Mouse (Mus musculus) NIH3T3 (cell line): ENCODE data around the gene Ptprs.

Experiments
- DNase-seq: peaks from one replicate; pipeline ENCODE4 v3.0.0-alpha.2; 2012; ENCODE audit warnings: low read depth

Ptprs gene

DNA sequence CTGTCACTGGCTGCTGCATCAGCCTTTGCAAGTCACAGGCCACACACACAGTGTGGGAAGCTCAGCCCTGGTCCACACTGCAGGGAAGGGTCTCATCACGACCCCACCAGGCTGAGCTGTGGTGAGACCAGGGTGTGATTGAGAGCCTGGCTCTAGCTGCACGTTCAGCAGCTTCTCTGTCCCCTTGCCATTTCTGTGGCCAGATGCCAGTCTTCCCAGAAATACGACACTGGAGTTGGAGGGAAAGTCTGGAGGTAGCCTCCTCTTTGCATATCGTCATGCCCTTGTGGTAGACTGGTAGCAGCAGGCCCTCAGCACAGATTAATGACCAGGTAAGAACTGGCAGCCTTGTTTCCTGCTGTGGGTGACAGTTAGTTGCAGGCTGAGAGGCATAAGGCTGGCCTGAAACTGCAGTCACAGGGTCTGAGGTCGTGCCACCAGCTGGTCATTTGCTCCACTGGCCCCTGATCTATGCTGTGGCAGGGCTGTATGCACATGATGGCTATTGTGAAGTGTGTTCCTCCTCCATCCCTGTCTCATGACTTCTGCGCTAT lies 96.9 kb downstream of the Ptprs start:
- DNase-seq: no peak

DNA sequence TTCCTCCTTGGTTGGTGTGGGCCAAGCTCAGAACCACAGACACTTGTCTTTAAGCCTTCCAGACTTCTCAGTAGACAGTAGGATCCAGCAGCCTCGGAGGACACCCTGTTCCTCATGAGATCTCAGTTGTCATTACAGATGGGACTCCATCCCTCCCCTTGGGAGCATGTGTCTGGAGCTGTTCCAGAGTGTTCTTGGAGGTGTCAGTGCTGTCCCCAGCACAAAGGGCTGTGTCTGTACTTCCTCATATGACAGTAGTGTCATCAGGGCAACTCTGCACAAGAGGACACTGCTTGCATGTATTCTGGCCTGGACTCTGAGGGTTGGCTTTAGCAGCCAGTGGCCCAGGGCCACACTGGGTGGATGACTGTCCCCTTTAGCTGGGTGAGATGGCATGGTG lies 101.4 kb downstream of the Ptprs start:
- no peak for DNase-seq

DNA sequence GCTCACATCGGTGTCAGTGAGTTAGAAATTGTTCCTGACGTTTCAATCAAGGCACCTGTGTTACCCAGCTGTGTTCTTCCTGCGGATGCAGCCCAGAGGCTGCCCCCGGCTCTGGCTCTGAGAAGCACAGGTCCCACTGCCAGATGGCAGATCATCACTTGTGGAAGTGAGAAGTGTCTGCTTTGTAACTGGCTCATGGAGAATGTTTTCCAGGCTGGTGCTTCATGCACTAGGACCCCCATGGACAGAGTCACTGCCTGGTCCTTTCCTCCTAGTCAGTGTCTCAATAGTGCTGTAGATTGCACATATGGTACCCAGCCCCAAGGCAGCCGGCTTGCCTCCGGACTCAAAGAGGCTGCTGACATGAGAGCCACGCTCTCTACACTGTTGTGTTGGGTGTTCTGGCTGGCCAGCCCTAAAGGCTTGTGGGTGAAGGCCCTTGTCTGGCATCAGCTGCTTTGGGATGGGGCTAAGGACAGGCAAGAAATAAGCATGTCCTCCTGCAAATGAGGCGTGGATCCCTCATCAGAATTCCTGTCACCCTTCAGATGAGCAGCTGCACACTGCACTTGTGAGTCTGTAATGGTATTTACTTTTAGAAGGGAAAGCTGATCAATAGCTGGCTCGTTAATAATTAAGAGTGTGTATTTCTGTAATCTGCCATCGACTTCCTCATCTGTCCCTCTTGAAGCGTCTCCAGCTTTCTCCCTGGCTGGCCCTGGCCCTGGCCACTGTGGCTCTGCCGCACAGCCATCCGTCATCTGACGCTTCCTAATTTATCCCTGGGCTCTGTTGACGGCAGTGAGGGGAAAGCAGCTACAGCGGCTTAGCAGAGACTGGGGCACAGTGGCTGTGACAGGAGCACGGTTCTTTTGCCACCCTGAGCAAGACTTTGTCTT lies 102.9 kb downstream of the Ptprs start:
- DNase-seq: no peak

DNA sequence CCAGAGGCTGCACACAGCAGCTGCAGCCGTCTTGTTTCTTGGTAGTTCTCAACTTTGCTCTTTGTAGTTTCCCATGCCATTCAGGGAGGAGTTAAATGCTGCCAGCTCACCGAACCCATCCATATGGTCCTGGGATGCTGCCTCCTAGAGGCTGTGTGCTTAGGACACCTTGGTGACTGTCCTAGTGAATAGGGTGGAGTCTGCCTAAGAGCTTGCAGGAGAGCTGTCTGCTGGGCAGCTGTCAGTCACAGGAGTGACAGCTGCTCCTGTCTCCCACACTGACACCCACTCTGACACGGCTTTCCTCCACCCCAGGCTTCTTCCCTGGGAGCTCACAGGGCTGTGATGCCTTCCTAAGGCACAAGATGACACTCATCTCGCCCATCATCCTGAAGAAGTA lies 104.2 kb downstream of the Ptprs start:
- no peak for DNase-seq

DNA sequence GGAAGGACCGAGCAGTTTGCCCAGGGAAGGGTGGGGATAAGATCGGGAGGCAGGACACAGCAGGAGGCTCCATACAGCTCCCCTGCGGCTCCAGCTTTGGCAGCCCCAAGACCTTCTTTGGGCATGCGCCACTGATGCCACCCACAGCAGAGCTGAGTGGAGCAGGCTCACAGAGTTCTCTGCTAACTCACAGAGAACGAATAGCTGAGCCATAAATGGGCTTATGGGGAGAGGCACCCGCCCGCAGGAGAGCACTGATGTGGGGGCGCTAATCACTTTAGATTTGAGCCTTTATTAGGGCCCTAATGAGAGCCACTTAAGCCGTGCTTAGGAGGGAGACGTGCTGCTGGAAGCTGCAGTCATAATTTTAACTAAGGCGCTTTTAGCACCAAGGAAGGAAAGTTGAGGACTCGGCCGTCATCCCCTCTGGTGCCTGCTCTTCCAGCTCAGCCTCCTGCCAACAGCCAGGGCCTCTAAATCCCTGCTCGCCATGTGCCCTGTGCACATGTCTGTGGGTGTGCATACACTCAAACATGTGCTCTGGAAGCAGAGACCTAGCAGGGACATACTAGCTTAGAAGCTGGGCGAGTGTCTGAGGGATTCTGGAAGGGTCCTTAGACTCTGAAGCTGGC lies 105.1 kb downstream of the Ptprs start:
- DNase-seq: no peak

DNA sequence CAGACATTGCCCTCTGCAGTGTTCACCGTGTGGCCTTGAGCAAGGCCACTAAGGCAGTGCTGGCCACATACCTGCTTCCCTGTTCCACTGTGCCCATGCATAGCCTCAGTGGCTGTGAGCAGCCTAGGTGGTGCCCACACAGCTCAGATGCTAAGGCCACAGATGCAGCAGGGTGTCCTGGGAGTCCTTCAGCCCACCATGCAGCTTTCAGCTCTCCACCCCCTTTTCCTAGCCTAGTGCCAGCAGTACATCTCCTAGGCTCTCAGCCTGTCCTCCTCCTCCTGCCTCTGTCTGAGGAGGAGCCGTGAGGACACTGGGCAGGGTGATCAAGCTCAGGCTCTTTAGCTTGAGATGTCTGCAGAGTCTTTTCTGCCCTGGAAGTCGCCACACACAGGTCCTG lies 106.2 kb downstream of the Ptprs start:
- DNase-seq: no peak

DNA sequence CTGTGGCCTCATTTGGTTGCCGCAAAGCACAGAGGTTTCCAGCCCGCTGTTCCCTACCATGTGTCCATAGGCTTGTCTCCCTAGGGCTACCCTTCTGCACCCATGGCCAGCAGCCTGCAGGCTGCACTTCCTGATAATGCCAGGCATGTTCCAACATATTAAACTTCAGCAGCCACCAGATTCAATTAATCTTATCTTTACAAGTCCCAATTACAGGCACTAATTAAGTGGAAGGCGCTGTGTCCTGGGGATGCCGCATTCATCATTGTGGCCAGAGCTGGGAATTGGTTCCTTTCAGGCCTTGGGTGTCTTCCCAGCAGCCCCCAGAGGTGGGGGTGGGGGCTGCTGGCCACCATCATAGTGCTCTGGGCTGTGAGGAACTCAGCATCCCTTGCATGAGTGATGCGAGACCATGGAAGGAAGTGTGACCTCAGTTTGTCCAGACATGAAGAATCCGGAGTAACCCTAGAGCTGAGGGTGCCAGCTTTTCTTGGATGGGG lies 107.9 kb downstream of the Ptprs start:
- DNase-seq: no peak

DNA sequence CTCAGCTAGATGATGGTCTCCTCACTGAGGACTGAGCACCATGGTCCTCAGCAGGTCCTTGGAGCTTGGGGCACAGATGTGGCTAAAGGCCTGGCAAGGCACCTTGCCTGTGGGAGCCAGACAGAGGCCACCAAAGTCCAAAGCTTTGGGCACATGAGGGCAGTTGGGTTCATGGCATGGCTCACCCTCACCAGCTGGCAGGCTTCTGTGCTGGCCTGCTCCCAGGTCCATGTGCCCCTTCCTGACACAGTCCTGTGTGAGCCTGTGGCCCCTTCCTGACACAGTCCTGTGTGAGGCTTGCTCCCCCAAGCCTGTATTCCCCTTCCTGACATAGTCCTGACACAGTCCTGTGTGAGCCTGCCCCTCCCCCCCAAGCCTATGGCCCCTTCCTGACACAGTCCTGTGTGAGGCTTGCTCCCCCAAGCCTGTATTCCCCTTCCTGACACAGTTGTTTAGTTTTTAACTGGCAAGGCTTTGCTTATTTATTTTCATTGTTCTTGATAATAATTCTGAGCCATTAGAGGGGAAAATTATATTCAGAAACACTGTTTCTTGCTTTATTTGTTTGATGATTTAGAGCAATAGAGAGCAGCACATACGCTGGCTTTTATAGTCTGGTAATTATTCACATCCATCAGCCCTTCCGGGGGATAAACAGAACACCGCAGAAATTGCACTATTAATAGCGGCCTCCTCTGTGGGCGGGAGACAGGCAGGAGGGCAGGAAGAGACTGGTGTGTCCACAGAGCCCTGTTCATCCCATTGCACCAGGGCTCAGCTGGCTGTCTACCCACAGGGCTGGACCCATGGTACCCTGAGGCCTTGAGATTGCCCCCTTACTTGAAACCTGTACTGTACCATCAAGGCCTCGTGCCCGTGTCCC lies 110.3 kb downstream of the Ptprs start:
- DNase-seq: no peak
